Mouse (Mus musculus): ENCODE results near the gene Rtel1. TPM values are rescaled to one million over a fixed set of nuclear protein-coding genes. Genes with fewer than 3 reads are reported as not detected.
A peak's percentile ranks its signal among the peaks of the same experiment; 100 is the strongest.

The Rtel1 gene
- 9.0 and 9.3 TPM in 2 replicates for polyA plus RNA-seq (2015; fragmentation: Nextera tagmentation; extraction: Ambion mirVana)

DNA sequence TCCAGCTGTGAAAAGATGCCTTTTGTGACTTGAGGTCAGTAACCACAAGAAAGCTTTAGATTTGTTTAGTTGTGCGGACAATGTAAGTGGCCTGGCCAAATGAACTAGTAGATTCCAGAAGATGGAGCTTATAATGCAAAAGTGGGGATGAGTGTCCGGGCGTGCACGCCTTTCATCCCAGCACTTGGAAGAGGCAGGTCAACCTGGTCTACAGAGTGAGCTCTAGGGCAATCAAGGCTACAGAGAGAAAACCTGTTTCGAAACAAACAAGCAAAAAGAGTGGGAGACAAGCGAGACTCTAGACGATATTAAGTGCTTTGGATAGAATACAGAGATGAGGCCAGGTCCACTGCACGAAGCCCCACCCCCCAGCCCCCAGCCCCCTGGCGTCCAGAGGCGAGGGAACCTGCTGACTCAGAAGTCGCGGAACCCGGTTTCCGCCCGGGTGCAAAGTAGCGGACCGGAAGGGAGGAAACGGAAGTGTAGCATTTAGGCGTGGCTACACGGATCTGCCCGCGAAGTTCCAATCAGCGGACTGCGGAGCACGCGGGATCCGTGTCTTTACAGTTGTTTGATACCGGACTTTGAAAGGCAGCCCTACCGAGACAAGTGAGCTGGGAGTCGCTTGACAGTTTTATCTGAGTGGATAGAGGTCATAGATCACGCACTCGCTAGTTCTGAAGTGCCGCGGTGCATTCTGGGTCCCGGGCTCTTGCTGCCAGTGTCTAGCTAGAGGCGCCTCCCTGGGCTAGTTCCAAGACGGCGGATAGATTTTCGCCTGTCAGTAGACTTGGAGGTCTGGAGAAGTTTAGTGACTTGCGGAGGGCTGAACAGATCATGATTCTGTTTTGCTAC lies at the start of gene Rtel1:
Rtel1 (plus strand) TSS at position 492 of the 855 bp plus-strand sequence.
- peaks cover 17% of the 10 kb centered on the region; the same call in 1 of the 2 replicates for H3K36me3 ChIP-seq (ENCODE audit: control insufficient read depth, insufficient read depth, low read length)
- peaks cover 2% of the 10 kb centered on the region; the same call in 1 of the 2 replicates for H3K4me1 ChIP-seq (replicated peaks; ENCODE audit: control insufficient read depth, insufficient read depth)
- H3K9ac ChIP-seq (ENCODE audit: low read length), result peak within 1 kb of the TSS; percentile 61
- ATAC-seq (ENCODE audit: low FRiP score, low TSS enrichment) (peak; percentile 93), DNase-seq (ENCODE audit: low spot score) (peak; percentile 88)
- 0 out of 2 replicates have a peak within 1 kb of the TSS, but pooled peaks have one; percentile 18 for H3K27ac ChIP-seq (replicated peaks)
- H3K9me3 ChIP-seq (ENCODE audit: control insufficient read depth, low read length), result no peaks in the 10 kb centered on the region
- no peaks in the 10 kb centered on the region for H3K27me3 ChIP-seq (ENCODE audit: control insufficient read depth, insufficient read depth, low read length)
- H3K4me3 ChIP-seq (ENCODE audit: low read depth, low read length), result peak within 1 kb of the TSS; percentile 61
- TF ChIP-seq CTCF (IDR thresholded peaks at IDR 0.05; ENCODE audit: low read depth), result peak; percentile 45
- no peak for TF ChIP-seq EP300 (optimal IDR thresholded peaks at IDR 0.05)
- 4% methylated on average over 40 of the region's 40 CpGs for WGBS
- peak within 1 kb of the TSS; percentile 74 for H3K4me2 ChIP-seq (replicated peaks; ENCODE audit: low read depth)

GRCm38 (mm10) chr2:181272092-181272491 lies 47.4 kb upstream of the Rtel1 start:
- H3K36me3 ChIP-seq (ENCODE audit: control insufficient read depth, insufficient read depth, low read length), result peaks cover 9% of the 10 kb centered on the region; the same call in 1 of the 2 replicates
- DNase-seq (ENCODE audit: low spot score) (no peak), ATAC-seq (ENCODE audit: low FRiP score, low TSS enrichment) (no peak)
- no peak overlapping the region for H3K9ac ChIP-seq (ENCODE audit: low read length)
- 82% methylated on average over 2 of the region's 2 CpGs for WGBS
- no peak overlapping the region for H3K4me2 ChIP-seq (replicated peaks; ENCODE audit: low read depth)
- H3K27ac ChIP-seq (replicated peaks), result no peak overlapping the region
- TF ChIP-seq CTCF (IDR thresholded peaks at IDR 0.05; ENCODE audit: low read depth), result no peak
- no peak for TF ChIP-seq EP300 (optimal IDR thresholded peaks at IDR 0.05)
- H3K4me3 ChIP-seq (ENCODE audit: low read depth, low read length), result no peak overlapping the region
- H3K27me3 ChIP-seq (ENCODE audit: control insufficient read depth, insufficient read depth, low read length), result no peaks in the 10 kb centered on the region
- no peaks in the 10 kb centered on the region for H3K4me1 ChIP-seq (replicated peaks; ENCODE audit: control insufficient read depth, insufficient read depth)
- H3K9me3 ChIP-seq (ENCODE audit: control insufficient read depth, low read length), result no peaks in the 10 kb centered on the region

DNA sequence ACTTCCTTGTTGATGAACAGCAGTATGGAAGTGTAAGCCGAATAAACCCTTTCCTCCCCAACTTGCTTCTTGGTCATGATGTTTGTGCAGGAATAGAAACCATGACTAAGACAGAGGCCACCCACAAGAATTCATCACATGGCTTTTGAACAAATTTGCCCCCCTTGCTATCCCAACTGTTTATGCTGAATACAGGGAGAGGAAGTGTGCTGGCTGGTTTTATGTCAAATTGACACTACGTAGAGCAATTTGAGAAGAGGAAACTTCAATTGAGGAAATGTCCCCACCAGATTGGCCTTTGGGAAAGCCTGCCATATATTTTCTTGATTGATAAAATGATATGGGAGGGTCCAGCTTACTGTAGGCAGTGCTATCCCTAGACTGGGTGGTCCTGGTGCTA lies 45.7 kb upstream of the Rtel1 start:
- TF ChIP-seq EP300 (optimal IDR thresholded peaks at IDR 0.05) (no peak), CTCF (IDR thresholded peaks at IDR 0.05; ENCODE audit: low read depth) (no peak)
- 96% methylated on average over 2 of the region's 2 CpGs for WGBS
- no peak for DNase-seq (ENCODE audit: low spot score)

DNA sequence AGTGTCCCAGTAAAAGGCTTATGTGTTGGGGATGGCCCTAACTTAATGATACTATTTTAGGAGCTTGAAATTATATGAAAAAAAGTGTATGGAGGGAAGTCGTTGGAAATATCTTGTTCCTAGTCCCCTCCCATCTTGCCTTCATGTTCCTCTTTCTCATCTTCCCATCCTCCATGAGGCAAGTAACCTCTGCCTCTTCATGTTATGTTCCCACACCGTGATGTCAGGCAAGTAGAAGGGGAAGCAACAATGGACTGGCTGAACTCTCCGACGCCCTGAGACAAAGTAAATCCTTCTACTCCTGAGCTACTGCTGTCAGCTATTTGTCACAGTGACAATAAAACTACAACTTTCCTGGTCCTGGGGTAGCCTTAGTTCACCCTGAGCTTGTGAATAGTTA lies 44.9 kb upstream of the Rtel1 start:
- Histone ChIP-seq H3K27ac (replicated peaks) (no peak overlapping the region), H3K36me3 (ENCODE audit: control insufficient read depth, insufficient read depth, low read length) (peaks cover 12% of the 10 kb centered on the region; the same call in 1 of the 2 replicates), H3K27me3 (ENCODE audit: control insufficient read depth, insufficient read depth, low read length) (no peaks in the 10 kb centered on the region), H3K9me3 (ENCODE audit: control insufficient read depth, low read length) (no peaks in the 10 kb centered on the region), H3K4me2 (replicated peaks; ENCODE audit: low read depth) (no peak overlapping the region), H3K4me1 (replicated peaks; ENCODE audit: control insufficient read depth, insufficient read depth) (no peaks in the 10 kb centered on the region), H3K4me3 (ENCODE audit: low read depth, low read length) (no peak overlapping the region), H3K9ac (ENCODE audit: low read length) (no peak overlapping the region)
- no peak for TF ChIP-seq CTCF (IDR thresholded peaks at IDR 0.05; ENCODE audit: low read depth)
- no peak for TF ChIP-seq EP300 (optimal IDR thresholded peaks at IDR 0.05)
- no peak for DNase-seq (ENCODE audit: low spot score)
- no peak for ATAC-seq (ENCODE audit: low FRiP score, low TSS enrichment)
- 86% methylated on average over 4 of the region's 4 CpGs for WGBS

More for the DNA sequence above, 45.7 kb upstream of the Rtel1 start:
- H3K4me3 ChIP-seq (ENCODE audit: low read depth, low read length), result no peak overlapping the region
- no peaks in the 10 kb centered on the region for H3K9me3 ChIP-seq (ENCODE audit: control insufficient read depth, low read length)
- H3K27me3 ChIP-seq (ENCODE audit: control insufficient read depth, insufficient read depth, low read length), result no peaks in the 10 kb centered on the region
- ATAC-seq (ENCODE audit: low FRiP score, low TSS enrichment), result no peak
- H3K27ac ChIP-seq (replicated peaks), result no peak overlapping the region
- no peak overlapping the region for H3K4me2 ChIP-seq (replicated peaks; ENCODE audit: low read depth)
- H3K9ac ChIP-seq (ENCODE audit: low read length), result no peak overlapping the region
- no peaks in the 10 kb centered on the region for H3K4me1 ChIP-seq (replicated peaks; ENCODE audit: control insufficient read depth, insufficient read depth)
- peaks cover 12% of the 10 kb centered on the region; the same call in 1 of the 2 replicates for H3K36me3 ChIP-seq (ENCODE audit: control insufficient read depth, insufficient read depth, low read length)

DNA sequence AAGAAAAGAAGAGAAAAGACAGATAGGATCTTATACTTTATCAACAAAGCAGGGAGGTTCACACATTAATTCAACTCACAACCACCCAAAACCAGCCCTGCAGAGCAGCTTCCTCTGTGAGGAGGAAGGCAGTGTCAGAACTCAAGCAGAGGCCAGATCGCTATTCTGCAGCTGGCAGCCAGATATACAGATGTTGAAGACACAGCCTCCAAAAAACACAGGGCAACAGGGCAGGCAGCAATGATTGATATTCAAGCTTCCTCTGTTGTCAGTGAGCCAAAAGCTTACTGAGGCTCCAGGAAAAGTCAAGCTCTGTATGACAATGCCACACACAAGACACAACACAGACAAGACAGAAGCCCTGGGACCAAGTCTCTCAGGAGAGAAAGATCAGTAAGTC lies 42.8 kb upstream of the Rtel1 start:
- TF ChIP-seq EP300 (optimal IDR thresholded peaks at IDR 0.05), result no peak
- no peak for TF ChIP-seq CTCF (IDR thresholded peaks at IDR 0.05; ENCODE audit: low read depth)
- H3K27ac ChIP-seq (replicated peaks), result no peak overlapping the region
- no peak for ATAC-seq (ENCODE audit: low FRiP score, low TSS enrichment)
- 71% methylated on average over 1 of the region's 1 CpGs for WGBS
- H3K9me3 ChIP-seq (ENCODE audit: control insufficient read depth, low read length), result no peaks in the 10 kb centered on the region
- no peaks in the 10 kb centered on the region for H3K4me1 ChIP-seq (replicated peaks; ENCODE audit: control insufficient read depth, insufficient read depth)
- peaks cover 10% of the 10 kb centered on the region; the same call in 1 of the 2 replicates for H3K36me3 ChIP-seq (ENCODE audit: control insufficient read depth, insufficient read depth, low read length)
- DNase-seq (ENCODE audit: low spot score), result no peak
- H3K4me3 ChIP-seq (ENCODE audit: low read depth, low read length), result no peak overlapping the region
- no peaks in the 10 kb centered on the region for H3K27me3 ChIP-seq (ENCODE audit: control insufficient read depth, insufficient read depth, low read length)
- no peak overlapping the region for H3K4me2 ChIP-seq (replicated peaks; ENCODE audit: low read depth)
- no peak overlapping the region for H3K9ac ChIP-seq (ENCODE audit: low read length)

DNA sequence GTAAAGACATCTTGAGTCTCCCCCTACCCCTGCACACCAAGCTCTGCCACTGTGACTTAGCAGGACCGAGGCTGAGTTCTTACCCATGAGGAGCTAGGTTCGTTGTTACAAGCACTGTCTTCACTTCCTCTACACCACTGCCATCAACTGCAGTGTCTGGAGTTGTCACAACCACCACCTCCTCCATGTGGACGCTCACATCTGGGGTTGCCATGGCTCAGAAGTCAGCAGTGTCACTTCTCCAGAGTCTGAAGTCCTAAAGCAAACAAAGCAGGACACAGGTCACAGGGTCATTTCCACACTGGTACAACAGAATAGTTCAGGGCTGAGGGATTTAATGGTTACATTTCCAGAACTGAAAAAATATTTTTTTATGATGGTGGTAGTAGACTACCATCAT lies 41.7 kb upstream of the Rtel1 start:
- Histone ChIP-seq H3K27ac (replicated peaks) (no peak overlapping the region), H3K36me3 (ENCODE audit: control insufficient read depth, insufficient read depth, low read length) (peaks cover 10% of the 10 kb centered on the region; the same call in 1 of the 2 replicates), H3K4me3 (ENCODE audit: low read depth, low read length) (no peak overlapping the region), H3K9ac (ENCODE audit: low read length) (no peak overlapping the region), H3K9me3 (ENCODE audit: control insufficient read depth, low read length) (no peaks in the 10 kb centered on the region), H3K27me3 (ENCODE audit: control insufficient read depth, insufficient read depth, low read length) (no peaks in the 10 kb centered on the region), H3K4me1 (replicated peaks; ENCODE audit: control insufficient read depth, insufficient read depth) (no peaks in the 10 kb centered on the region), H3K4me2 (replicated peaks; ENCODE audit: low read depth) (no peak overlapping the region)
- WGBS, result 72% methylated on average over 3 of the region's 3 CpGs
- TF ChIP-seq EP300 (optimal IDR thresholded peaks at IDR 0.05), result no peak
- no peak for TF ChIP-seq CTCF (IDR thresholded peaks at IDR 0.05; ENCODE audit: low read depth)
- DNase-seq (ENCODE audit: low spot score) (no peak), ATAC-seq (ENCODE audit: low FRiP score, low TSS enrichment) (no peak)

Data from stomach, postnatal 0 days (tissue).